Mouse (Mus musculus): ENCODE data around the gene Tfdp1. TPM values are rescaled to one million over a fixed set of nuclear protein-coding genes. Genes with fewer than 3 reads are reported as not detected.

Gene Tfdp1
- polyA plus RNA-seq, 1 experiment from 2014 or later: 167 TPM

DNA sequence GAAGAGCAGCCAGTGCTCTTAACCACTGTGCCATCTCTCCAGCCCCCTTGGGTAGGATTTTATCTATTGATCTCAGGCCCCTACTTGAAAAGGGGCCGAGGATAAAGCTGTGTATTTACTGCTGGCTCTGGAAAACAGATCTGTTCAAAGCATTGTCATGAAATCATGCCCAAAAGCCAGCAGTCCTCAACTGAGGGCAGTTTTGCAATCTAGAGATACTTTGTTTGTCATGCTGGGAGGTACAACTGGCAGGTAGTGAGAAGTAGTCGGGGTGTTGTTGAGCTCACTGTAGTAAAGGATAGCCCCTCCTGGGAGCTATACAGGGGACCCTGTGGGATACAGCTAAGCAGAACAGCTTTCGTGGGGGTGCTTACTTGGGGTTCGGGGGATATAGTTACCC, 15.3 kb downstream of the Tfdp1 start:
- H3K27ac ChIP-seq: no peak overlapping the region
- no peak overlapping the region for H3K4me2 ChIP-seq
- H3K27me3 ChIP-seq: no peaks in the 10 kb centered on the region
- 84% methylated on average over 4 of the region's 4 CpGs for WGBS
- no peaks in the 10 kb centered on the region for H3K9me3 ChIP-seq (replicated peaks)
- peaks cover 99% of the 10 kb centered on the region for H3K36me3 ChIP-seq (ENCODE audit: poor library complexity, severe bottlenecking)
- no peaks in the 10 kb centered on the region for H3K4me1 ChIP-seq
- H3K9ac ChIP-seq: no peak overlapping the region
- H3K4me3 ChIP-seq: no peak overlapping the region
- no peak for ATAC-seq

DNA sequence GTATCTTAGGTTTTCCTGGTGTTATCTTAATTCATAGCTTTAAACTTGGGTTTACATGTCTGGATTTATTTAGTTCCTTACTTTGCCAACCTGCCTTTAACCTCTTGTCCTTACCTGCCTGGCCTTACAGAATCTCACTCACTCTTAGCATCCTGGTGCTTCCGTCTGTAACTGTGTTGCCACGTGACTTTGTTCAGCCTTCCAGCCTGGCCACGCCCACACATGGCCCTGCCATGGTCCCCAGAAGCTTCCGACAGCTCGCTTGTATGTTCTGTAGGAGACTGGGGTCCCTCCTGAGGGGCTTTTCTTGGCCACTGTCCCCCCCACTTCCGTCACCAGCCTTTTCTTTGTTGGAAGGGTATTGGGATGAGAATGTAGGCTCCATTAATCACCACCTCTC, 17.7 kb downstream of the Tfdp1 start:
- WGBS: 92% methylated on average over 6 of the region's 6 CpGs
- no peaks in the 10 kb centered on the region for H3K9me3 ChIP-seq (replicated peaks)
- H3K4me3 ChIP-seq: no peak overlapping the region
- H3K4me2 ChIP-seq: no peak overlapping the region
- H3K36me3 ChIP-seq (ENCODE audit: poor library complexity, severe bottlenecking): peaks cover 99% of the 10 kb centered on the region
- no peak overlapping the region for H3K9ac ChIP-seq
- ATAC-seq: no peak
- H3K4me1 ChIP-seq: no peaks in the 10 kb centered on the region
- no peak overlapping the region for H3K27ac ChIP-seq
- H3K27me3 ChIP-seq: no peaks in the 10 kb centered on the region

DNA sequence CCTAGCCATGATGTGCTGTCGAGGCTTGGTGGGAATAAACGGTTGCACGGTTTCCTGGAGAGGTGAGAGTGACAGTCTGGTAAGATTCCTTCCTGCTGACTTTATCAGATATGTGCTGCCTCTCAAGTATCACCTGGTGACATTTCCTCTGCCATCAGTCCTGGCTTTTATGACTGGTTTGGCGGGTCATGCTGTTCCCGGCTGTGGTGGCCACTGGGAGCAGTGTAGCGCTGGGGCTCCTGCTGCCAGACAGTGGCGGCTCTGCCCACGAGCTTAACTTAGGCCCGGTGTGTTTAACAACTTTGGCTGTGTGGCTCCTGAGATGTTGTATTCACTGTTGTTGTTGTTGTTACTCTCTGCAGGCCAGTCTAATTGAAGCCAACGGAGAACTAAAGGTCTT, 18.1 kb downstream of the Tfdp1 start:
- peaks cover 99% of the 10 kb centered on the region for H3K36me3 ChIP-seq (ENCODE audit: poor library complexity, severe bottlenecking)
- no peak overlapping the region for H3K4me2 ChIP-seq
- no peak overlapping the region for H3K9ac ChIP-seq

DNA sequence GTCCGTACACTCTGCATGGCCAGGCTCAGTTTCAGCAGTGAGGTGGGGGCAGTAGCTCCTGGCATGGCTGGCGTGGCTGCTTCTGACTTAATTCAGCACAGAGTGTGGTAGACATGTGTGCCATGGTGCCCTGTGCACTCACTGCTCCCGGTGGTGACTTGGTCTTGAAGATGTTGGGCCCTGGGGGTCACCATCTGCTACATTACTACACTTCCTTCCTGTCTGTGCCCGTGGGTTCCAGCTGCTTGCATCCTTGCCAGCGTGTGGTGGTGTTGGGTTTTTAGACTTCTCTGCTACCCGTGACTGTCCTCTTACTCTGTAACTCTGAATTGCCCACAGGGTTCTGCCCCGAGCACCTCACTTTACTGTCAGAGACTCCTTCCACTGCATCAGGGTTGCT, 21.7 kb downstream of the Tfdp1 start:
- Histone ChIP-seq H3K4me3 (no peak overlapping the region), H3K27ac (no peak overlapping the region), H3K36me3 (ENCODE audit: poor library complexity, severe bottlenecking) (peaks cover 96% of the 10 kb centered on the region), H3K4me1 (no peaks in the 10 kb centered on the region), H3K27me3 (no peaks in the 10 kb centered on the region), H3K9me3 (replicated peaks) (0 out of 2 replicates have a peak, but pooled peaks cover 7% of the 10 kb centered on the region), H3K4me2 (no peak overlapping the region), H3K9ac (no peak overlapping the region)
- no peak for ATAC-seq
- WGBS: 97% methylated on average over 7 of the region's 7 CpGs

More for the DNA sequence above, 18.1 kb downstream of the Tfdp1 start:
- Histone ChIP-seq H3K9me3 (replicated peaks) (0 out of 2 replicates have a peak, but pooled peaks cover 5% of the 10 kb centered on the region), H3K27ac (no peak overlapping the region), H3K27me3 (no peaks in the 10 kb centered on the region), H3K4me3 (no peak overlapping the region), H3K4me1 (no peaks in the 10 kb centered on the region)
- 85% methylated on average over 10 of the region's 10 CpGs for WGBS
- ATAC-seq: no peak

DNA sequence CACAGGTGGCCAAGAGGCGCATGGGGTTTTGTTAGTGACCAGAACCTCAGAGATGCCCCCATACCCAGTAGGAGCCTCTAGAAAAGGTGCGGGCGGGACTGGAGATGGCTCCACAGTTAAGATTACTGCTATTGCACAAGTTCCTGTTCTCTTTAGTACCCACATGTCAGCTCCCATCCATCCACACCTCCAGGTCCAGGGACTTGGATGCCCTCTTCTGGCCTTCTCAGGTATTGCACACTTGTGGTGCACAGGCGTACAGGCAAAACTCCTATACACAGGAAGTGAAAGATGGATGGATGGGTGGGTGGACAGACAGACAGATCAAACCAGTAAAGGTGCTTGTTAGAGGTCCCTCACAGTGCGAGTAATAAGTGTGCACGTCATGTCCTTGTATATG, 23.3 kb downstream of the Tfdp1 start:
- ATAC-seq: no peak
- peaks cover 96% of the 10 kb centered on the region for H3K36me3 ChIP-seq (ENCODE audit: poor library complexity, severe bottlenecking)
- no peak overlapping the region for H3K27ac ChIP-seq
- no peaks in the 10 kb centered on the region for H3K4me1 ChIP-seq
- 0 out of 2 replicates have a peak, but pooled peaks cover 7% of the 10 kb centered on the region for H3K9me3 ChIP-seq (replicated peaks)
- H3K4me3 ChIP-seq: no peak overlapping the region
- no peak overlapping the region for H3K4me2 ChIP-seq
- H3K9ac ChIP-seq: no peak overlapping the region
- 96% methylated on average over 6 of the region's 6 CpGs for whole genome bisulfite sequencing
- H3K27me3 ChIP-seq: no peaks in the 10 kb centered on the region

DNA sequence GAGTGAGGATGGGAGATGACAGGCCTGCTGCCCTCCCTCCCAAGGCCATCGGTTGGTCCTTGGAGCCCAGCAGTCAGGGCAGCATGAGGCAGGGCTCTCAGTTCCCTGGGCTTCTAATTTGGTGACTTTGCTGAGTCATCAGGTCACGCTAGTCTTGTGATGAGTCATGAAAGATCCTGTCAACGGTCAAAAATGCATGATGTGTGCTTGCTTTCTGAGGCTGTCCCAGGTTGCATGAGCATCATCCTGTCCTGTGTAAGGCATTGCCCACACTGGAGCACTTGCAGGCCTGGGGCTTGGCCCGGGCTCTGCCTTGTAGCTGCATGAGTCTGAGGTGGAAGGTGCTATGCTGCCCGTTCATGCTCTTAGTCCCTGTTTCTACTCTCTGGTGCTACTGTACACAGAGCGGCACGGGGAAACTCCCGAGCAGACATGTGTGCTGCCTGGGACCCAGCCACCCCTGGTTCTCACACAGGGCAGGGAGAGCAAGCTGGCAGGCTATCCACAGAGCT, 34.7 kb downstream of the Tfdp1 start:
- Histone ChIP-seq H3K9ac (no peak overlapping the region), H3K4me2 (no peak overlapping the region), H3K4me1 (no peaks in the 10 kb centered on the region), H3K27me3 (no peaks in the 10 kb centered on the region), H3K36me3 (ENCODE audit: poor library complexity, severe bottlenecking) (peaks cover 94% of the 10 kb centered on the region), H3K27ac (no peak overlapping the region), H3K9me3 (replicated peaks) (no peaks in the 10 kb centered on the region), H3K4me3 (no peak overlapping the region)
- 94% methylated on average over 8 of the region's 8 CpGs for WGBS
- ATAC-seq: no peak

DNA sequence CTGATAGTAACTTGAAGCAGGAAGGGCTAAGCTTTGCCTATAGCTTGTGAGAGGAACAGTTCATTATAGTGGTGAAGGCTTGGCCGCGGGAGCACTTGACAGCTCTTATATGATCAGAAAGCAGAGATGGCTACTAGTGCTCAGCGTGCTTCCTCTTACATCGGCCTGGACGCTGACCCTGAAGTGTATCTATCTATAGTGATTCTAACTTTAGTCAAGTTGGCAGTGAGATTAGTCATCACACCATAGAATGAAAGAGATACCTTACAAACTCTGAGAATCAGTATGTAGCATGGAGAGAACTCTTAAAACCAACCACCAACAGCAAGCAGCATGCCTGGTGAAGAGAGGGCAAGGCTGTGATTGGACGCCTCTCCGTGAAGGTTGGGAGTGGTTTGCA, 43.1 kb downstream of the Tfdp1 start:
- no peak overlapping the region for H3K27ac ChIP-seq
- peaks cover 40% of the 10 kb centered on the region for H3K36me3 ChIP-seq (ENCODE audit: poor library complexity, severe bottlenecking)
- WGBS: 92% methylated on average over 7 of the region's 7 CpGs
- H3K4me1 ChIP-seq: no peaks in the 10 kb centered on the region
- ATAC-seq: no peak
- no peak overlapping the region for H3K4me3 ChIP-seq
- no peak overlapping the region for H3K4me2 ChIP-seq
- H3K9me3 ChIP-seq (replicated peaks): no peaks in the 10 kb centered on the region
- H3K9ac ChIP-seq: no peak overlapping the region
- H3K27me3 ChIP-seq: no peaks in the 10 kb centered on the region

DNA sequence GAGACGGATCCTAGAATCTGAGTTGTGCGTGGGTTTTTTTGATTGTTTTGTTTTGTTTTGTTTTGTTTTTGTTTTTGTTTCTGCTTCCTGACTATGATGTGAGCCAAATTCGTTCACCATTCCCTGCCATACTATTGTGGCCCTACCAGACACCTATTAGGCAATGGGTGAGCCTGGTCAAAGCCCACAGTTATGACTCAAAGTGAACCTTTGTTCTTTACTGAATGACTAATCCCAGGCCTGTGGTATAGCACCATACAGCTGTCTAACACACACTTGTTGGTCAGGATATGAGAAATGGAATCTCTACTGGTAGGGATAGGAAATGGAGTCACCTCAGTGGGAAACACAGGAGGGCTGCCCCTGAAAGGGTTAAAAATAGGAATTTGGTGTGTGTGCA, 44.0 kb downstream of the Tfdp1 start:
- Histone ChIP-seq H3K9ac (no peak overlapping the region), H3K4me2 (no peak overlapping the region), H3K27me3 (no peaks in the 10 kb centered on the region), H3K4me3 (no peak overlapping the region), H3K36me3 (ENCODE audit: poor library complexity, severe bottlenecking) (peaks cover 30% of the 10 kb centered on the region), H3K27ac (no peak overlapping the region), H3K4me1 (no peaks in the 10 kb centered on the region), H3K9me3 (replicated peaks) (no peaks in the 10 kb centered on the region)
- 91% methylated on average over 3 of the region's 3 CpGs for WGBS
- ATAC-seq: no peak

DNA sequence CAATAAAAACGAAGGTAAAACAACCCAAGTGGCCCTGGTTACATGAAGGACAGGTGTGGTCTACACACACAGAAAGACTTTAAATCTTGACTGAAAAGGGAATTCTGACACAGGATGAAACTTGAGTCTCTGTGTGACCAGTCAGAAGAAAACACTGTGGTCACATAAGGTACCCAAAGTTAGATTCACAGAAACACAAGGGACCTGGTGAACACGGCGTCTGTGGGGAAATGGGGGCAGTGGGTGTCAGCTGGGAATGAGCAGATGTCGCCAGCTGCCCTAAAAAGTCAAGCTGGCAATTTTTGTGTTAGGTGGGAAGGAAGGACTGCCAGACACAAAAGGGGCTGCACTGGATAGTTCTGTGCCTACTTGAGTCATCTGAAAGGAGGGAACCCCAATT, 44.4 kb downstream of the Tfdp1 start:
- 92% methylated on average over 4 of the region's 4 CpGs for WGBS
- H3K36me3 ChIP-seq (ENCODE audit: poor library complexity, severe bottlenecking): peaks cover 28% of the 10 kb centered on the region
- H3K4me1 ChIP-seq: no peaks in the 10 kb centered on the region
- no peaks in the 10 kb centered on the region for H3K9me3 ChIP-seq (replicated peaks)
- H3K9ac ChIP-seq: no peak overlapping the region
- H3K27ac ChIP-seq: no peak overlapping the region
- ATAC-seq: no peak
- H3K27me3 ChIP-seq: no peaks in the 10 kb centered on the region
- no peak overlapping the region for H3K4me3 ChIP-seq
- H3K4me2 ChIP-seq: no peak overlapping the region

DNA sequence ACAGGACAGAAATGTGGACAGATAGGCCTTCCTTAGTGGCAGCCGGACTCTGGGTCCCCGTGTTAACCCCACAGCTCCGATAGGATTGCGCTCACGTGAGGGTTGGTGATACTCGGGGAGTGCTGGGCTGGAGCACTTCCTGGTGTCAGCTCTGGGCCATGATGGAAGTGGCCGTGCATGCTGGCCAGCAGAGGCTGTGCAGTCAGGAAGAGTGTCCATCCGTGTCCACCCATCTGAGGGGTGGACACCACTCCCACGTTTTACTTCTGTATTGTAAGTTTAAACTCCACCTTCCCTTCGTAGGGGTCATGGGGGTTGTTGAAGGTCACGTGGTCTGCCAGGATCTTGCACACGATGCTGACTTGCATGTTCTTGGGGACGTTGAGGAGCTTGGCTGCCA, 47.8 kb downstream of the Tfdp1 start:
- Histone ChIP-seq H3K9ac (no peak overlapping the region), H3K9me3 (replicated peaks) (no peaks in the 10 kb centered on the region), H3K27ac (no peak overlapping the region), H3K27me3 (no peaks in the 10 kb centered on the region), H3K36me3 (ENCODE audit: poor library complexity, severe bottlenecking) (no peaks in the 10 kb centered on the region), H3K4me3 (no peak overlapping the region), H3K4me1 (no peaks in the 10 kb centered on the region), H3K4me2 (no peak overlapping the region)
- ATAC-seq: no peak
- 82% methylated on average over 13 of the region's 13 CpGs for WGBS

DNA sequence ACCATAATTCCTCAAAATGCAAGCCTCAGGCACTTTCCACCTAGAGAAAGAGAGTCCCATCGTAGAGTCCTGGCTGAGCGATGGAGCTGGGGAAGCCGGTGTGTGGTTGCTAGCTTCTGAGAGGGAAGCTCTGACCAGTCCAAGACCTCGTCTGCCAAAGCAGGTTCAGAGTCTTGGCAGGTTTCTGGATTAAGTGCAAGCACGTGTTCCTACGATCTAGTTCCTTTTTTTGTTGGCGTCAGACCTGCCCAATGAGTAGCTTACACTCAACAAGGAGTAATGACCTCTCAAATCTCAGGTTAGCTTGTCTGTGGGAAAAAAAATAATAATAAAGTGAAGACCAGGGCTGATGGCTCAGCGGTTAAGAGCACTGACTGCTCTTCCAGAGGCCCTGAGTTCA, 49.2 kb downstream of the Tfdp1 start:
- Histone ChIP-seq H3K27ac (no peak overlapping the region), H3K36me3 (ENCODE audit: poor library complexity, severe bottlenecking) (no peaks in the 10 kb centered on the region), H3K9me3 (replicated peaks) (no peaks in the 10 kb centered on the region), H3K27me3 (no peaks in the 10 kb centered on the region), H3K4me1 (no peaks in the 10 kb centered on the region), H3K4me2 (no peak overlapping the region), H3K9ac (no peak overlapping the region), H3K4me3 (no peak overlapping the region)
- 83% methylated on average over 8 of the region's 8 CpGs for WGBS
- ATAC-seq: no peak

DNA sequence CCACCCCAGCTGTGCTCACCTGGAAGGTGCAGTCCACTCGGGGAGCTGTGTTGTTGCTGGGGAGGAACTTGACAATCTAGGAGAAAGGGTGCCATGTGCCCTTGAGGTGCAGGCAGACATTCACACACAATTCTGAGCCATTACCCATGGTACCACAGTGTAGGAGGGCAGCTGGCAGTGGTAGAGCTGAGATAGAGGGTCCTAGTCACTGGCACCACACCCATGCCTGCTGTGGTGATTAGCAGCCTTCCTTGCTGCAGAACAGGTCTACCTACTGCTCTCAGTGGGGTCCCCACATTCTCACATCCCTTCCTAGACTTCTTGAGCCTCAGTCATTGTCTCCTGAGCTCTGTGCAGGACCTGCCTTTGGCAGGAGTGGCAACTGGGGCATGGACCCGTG, 50.2 kb downstream of the Tfdp1 start:
- H3K27me3 ChIP-seq: no peaks in the 10 kb centered on the region
- no peak overlapping the region for H3K4me2 ChIP-seq
- no peak overlapping the region for H3K27ac ChIP-seq
- H3K9me3 ChIP-seq (replicated peaks): no peaks in the 10 kb centered on the region
- ATAC-seq: no peak
- H3K9ac ChIP-seq: no peak overlapping the region
- WGBS: 87% methylated on average over 2 of the region's 2 CpGs
- H3K4me3 ChIP-seq: no peak overlapping the region
- H3K36me3 ChIP-seq (ENCODE audit: poor library complexity, severe bottlenecking): no peaks in the 10 kb centered on the region
- H3K4me1 ChIP-seq: no peaks in the 10 kb centered on the region

DNA sequence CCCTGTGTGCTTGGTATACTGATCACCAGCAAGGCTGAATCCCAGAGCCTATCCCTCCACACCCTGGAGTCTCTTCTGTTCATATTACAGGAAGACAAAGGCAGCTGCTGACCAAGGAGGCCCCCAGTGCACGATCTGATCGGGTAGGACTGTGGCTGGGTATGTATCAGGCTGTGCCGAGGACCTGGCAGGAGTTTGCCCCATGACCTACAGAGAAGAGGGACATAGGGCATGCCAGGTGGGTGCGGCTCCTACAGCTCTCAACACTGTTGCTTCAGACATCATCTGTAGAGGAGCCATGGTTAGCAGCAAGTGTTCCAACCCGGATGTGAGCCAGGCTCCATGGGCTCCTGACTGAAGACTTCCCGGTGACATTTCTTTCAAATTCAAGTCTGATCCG, 55.3 kb downstream of the Tfdp1 start:
- ATAC-seq: no peak
- H3K27ac ChIP-seq: no peak overlapping the region
- no peaks in the 10 kb centered on the region for H3K36me3 ChIP-seq (ENCODE audit: poor library complexity, severe bottlenecking)
- no peak overlapping the region for H3K4me2 ChIP-seq
- no peak overlapping the region for H3K9ac ChIP-seq
- H3K27me3 ChIP-seq: no peaks in the 10 kb centered on the region
- H3K4me1 ChIP-seq: no peaks in the 10 kb centered on the region
- 91% methylated on average over 7 of the region's 7 CpGs for WGBS
- no peak overlapping the region for H3K4me3 ChIP-seq
- H3K9me3 ChIP-seq (replicated peaks): no peaks in the 10 kb centered on the region
